Mouse (Mus musculus): Measurements from ENCODE around the gene Eif1b. TPM values are rescaled to one million over a fixed set of nuclear protein-coding genes. Genes with fewer than 3 reads are reported as not detected.
A peak's percentile ranks its signal among the peaks of the same experiment; 100 is the strongest.

The Eif1b gene
- polyA plus RNA-seq (2016; fragmentation: Nextera tagmentation; extraction: Ambion mirVana), result 202 and 220 TPM in 2 replicates

GRCm38 (mm10) chr9:120492010-120492399 is at the start of gene Eif1b:
TSS of gene Eif1b (plus strand) at chr9:120492232.
- Histone ChIP-seq H3K4me3 (peak within 1 kb of the TSS; percentile 98), H3K27ac (replicated peaks) (peak within 1 kb of the TSS; percentile 97), H3K9me3 (no peaks in the 10 kb centered on the region), H3K36me3 (replicated peaks) (peaks cover 29% of the 10 kb centered on the region), H3K27me3 (replicated peaks; ENCODE audit: low read depth, poor library complexity, severe bottlenecking) (no peaks in the 10 kb centered on the region), H3K4me1 (peaks cover 20% of the 10 kb centered on the region)
- 4% methylated on average over 19 of the region's 19 CpGs for WGBS
- DNase-seq (ENCODE audit: low spot score), result no peak

DNA sequence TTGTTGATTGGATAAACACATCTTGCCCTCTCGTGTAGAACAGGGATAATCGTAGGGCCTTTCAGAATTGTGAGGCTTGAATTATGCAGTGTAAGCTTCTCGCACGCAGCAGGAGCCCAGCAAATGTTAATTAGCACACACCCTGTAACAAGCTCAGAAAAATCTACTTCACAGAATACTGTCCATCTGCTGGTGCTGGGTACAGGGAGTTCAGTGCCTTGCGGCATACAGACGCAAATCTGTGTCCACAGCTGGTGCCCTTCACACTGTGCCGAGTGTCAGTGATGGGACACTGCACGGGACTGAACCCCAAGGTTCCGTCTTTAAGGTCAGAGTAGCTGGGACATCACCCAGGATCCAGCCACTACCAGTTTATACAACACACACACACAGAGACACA is 47.4 kb upstream of the Eif1b start:
- WGBS, result 87% methylated on average over 9 of the region's 9 CpGs
- no peak overlapping the region for H3K27ac ChIP-seq (replicated peaks)
- no peaks in the 10 kb centered on the region for H3K36me3 ChIP-seq (replicated peaks)
- 0 out of 2 replicates have a peak, but pooled peaks cover 7% of the 10 kb centered on the region for H3K9me3 ChIP-seq
- no peak for DNase-seq (ENCODE audit: low spot score)
- H3K27me3 ChIP-seq (replicated peaks; ENCODE audit: low read depth, poor library complexity, severe bottlenecking), result no peaks in the 10 kb centered on the region
- H3K4me1 ChIP-seq, result 0 out of 2 replicates have a peak, but pooled peaks cover under 1% of the 10 kb centered on the region
- H3K4me3 ChIP-seq, result no peak overlapping the region

DNA sequence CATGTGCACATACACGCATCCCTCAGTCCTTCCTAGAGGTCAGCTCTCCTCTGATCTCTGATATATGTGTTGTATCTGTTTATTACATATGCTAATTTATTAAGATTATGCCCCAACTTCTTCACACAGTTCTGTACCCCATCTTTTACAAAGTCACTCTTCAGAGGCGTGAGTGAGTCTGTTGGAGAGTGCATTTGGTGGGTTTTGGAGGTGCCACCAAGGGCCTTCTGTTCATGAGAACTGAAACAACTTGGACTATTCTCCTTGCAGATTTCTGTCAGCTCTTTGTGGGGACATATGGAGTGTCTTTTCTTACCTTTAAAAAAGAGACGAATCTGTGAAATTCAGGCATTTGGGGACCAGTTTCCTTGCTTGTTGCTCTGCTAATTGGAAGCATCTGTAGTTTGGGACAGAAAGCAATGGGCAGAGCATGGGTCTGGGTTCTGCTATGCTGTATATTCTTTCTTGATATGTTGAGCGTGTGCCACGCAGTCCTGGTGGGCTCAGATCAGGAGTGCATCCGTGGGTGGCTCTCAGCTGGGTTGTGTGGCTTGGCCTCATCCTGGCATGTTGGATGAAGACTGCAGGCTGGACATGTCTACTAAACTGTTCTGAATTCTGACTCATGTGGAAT is 42.2 kb upstream of the Eif1b start:
- H3K9me3 ChIP-seq, result no peaks in the 10 kb centered on the region
- DNase-seq (ENCODE audit: low spot score), result no peak
- H3K4me3 ChIP-seq, result no peak overlapping the region
- H3K27ac ChIP-seq (replicated peaks), result no peak overlapping the region
- no peaks in the 10 kb centered on the region for H3K27me3 ChIP-seq (replicated peaks; ENCODE audit: low read depth, poor library complexity, severe bottlenecking)
- no peaks in the 10 kb centered on the region for H3K36me3 ChIP-seq (replicated peaks)
- peaks cover 8% of the 10 kb centered on the region; the same call in 1 of the 2 replicates for H3K4me1 ChIP-seq
- WGBS, result 78% methylated on average over 6 of the region's 6 CpGs

GRCm38 (mm10) chr9:120455768-120456655 is 36.0 kb upstream of the Eif1b start:
- Histone ChIP-seq H3K4me3 (0 out of 2 replicates have a peak overlapping the region, but pooled peaks have one; percentile 23), H3K9me3 (no peaks in the 10 kb centered on the region), H3K36me3 (replicated peaks) (no peaks in the 10 kb centered on the region), H3K4me1 (peaks cover 23% of the 10 kb centered on the region), H3K27ac (replicated peaks) (peak overlapping the region; percentile 86), H3K27me3 (replicated peaks; ENCODE audit: low read depth, poor library complexity, severe bottlenecking) (no peaks in the 10 kb centered on the region)
- WGBS, result 12% methylated on average over 9 of the region's 9 CpGs
- DNase-seq (ENCODE audit: low spot score), result peak; percentile 73

DNA sequence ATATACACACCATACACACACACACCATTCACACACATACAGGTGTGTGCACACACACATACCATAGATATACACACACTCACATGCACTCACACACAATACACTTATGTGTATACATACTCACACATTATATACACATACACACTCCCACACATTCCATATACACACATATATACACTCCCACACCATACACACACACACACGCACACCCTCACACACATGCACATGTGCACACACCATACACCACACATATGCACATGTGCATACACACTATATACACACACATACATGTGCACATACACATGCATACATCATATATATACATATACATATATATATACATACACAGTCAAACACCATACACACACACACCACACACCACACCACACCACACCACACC is 21.6 kb upstream of the Eif1b start:
- H3K9me3 ChIP-seq, result no peaks in the 10 kb centered on the region
- 95% methylated on average over 1 of the region's 1 CpGs for WGBS
- peaks cover 6% of the 10 kb centered on the region for H3K4me1 ChIP-seq
- no peak for DNase-seq (ENCODE audit: low spot score)
- no peak overlapping the region for H3K4me3 ChIP-seq
- H3K27me3 ChIP-seq (replicated peaks; ENCODE audit: low read depth, poor library complexity, severe bottlenecking), result no peaks in the 10 kb centered on the region
- H3K27ac ChIP-seq (replicated peaks), result no peak overlapping the region
- no peaks in the 10 kb centered on the region for H3K36me3 ChIP-seq (replicated peaks)

GRCm38 (mm10) chr9:120481644-120482043 is 10.4 kb upstream of the Eif1b start:
- H3K4me3 ChIP-seq, result no peak overlapping the region
- 0 out of 2 replicates have a peak, but pooled peaks cover 4% of the 10 kb centered on the region for H3K4me1 ChIP-seq
- no peak for DNase-seq (ENCODE audit: low spot score)
- H3K36me3 ChIP-seq (replicated peaks), result no peaks in the 10 kb centered on the region
- WGBS, result 81% methylated on average over 3 of the region's 3 CpGs
- H3K27me3 ChIP-seq (replicated peaks; ENCODE audit: low read depth, poor library complexity, severe bottlenecking), result no peaks in the 10 kb centered on the region
- H3K9me3 ChIP-seq, result no peaks in the 10 kb centered on the region
- H3K27ac ChIP-seq (replicated peaks), result no peak overlapping the region

DNA sequence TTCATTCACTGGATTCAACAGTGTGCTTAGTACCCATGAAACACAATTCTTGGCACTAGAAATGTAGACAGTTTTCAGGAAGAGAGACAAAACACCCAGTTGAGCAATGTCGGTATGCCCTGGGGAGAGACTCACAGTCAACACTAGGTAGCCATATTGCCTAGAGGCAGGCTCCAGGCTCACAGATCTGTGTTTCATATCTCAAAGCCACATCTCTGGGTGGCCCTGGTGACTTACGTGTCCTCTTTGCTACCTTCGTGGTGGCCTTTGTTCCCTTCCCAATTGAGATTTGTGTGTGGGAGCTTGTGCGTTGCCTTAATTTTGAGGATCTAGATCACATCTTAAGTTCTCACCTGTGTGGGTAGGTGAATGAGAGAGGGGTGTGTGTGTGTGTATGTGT is 9.7 kb upstream of the Eif1b start:
- no peak for DNase-seq (ENCODE audit: low spot score)
- 0 out of 2 replicates have a peak, but pooled peaks cover 4% of the 10 kb centered on the region for H3K4me1 ChIP-seq
- no peaks in the 10 kb centered on the region for H3K27me3 ChIP-seq (replicated peaks; ENCODE audit: low read depth, poor library complexity, severe bottlenecking)
- no peaks in the 10 kb centered on the region for H3K36me3 ChIP-seq (replicated peaks)
- no peak overlapping the region for H3K27ac ChIP-seq (replicated peaks)
- no peak overlapping the region for H3K4me3 ChIP-seq
- H3K9me3 ChIP-seq, result no peaks in the 10 kb centered on the region
- 93% methylated on average over 4 of the region's 4 CpGs for WGBS

GRCm38 (mm10) chr9:120483101-120483500 is 8.9 kb upstream of the Eif1b start:
- H3K27ac ChIP-seq (replicated peaks), result no peak overlapping the region
- 79% methylated on average over 8 of the region's 8 CpGs for WGBS
- no peaks in the 10 kb centered on the region for H3K9me3 ChIP-seq
- no peak overlapping the region for H3K4me3 ChIP-seq
- no peak for DNase-seq (ENCODE audit: low spot score)
- no peaks in the 10 kb centered on the region for H3K36me3 ChIP-seq (replicated peaks)
- H3K27me3 ChIP-seq (replicated peaks; ENCODE audit: low read depth, poor library complexity, severe bottlenecking), result no peaks in the 10 kb centered on the region
- 0 out of 2 replicates have a peak, but pooled peaks cover 3% of the 10 kb centered on the region for H3K4me1 ChIP-seq

- no peaks in the 10 kb centered on the region for H3K9me3 ChIP-seq
- H3K27ac ChIP-seq (replicated peaks), result no peak overlapping the region
- peaks cover 4% of the 10 kb centered on the region; the same call in 1 of the 2 replicates for H3K4me1 ChIP-seq
- H3K36me3 ChIP-seq (replicated peaks), result no peaks in the 10 kb centered on the region
- DNase-seq (ENCODE audit: low spot score), result no peak
- no peaks in the 10 kb centered on the region for H3K27me3 ChIP-seq (replicated peaks; ENCODE audit: low read depth, poor library complexity, severe bottlenecking)
- H3K4me3 ChIP-seq, result no peak overlapping the region
- 88% methylated on average over 8 of the region's 8 CpGs for WGBS
Measured at GRCm38 (mm10) chr9:120487076-120487475, 5.0 kb upstream of the Eif1b start.

DNA sequence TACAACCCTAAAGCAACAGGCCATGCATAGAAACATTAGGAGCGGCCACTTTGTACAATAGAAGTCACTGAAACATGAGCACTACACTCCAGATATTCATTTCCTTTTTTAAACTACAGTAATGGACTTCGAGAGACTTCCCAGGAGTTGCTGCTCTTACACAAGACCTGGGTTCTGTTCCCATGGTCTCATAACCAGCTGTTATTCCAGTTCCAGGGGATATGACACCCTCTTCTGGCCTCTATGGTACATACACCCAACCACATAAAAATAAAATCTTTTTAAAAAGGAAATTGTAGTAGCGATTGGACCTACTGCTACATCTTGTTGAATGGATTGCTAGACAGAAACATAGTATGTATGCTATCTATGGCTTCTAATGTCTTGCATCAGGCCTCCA is 523 bp upstream of the Eif1b start:
- Histone ChIP-seq H3K4me1 (peaks cover 20% of the 10 kb centered on the region), H3K9me3 (no peaks in the 10 kb centered on the region), H3K27me3 (replicated peaks; ENCODE audit: low read depth, poor library complexity, severe bottlenecking) (no peaks in the 10 kb centered on the region), H3K4me3 (peak overlapping the region; percentile 98), H3K27ac (replicated peaks) (peak overlapping the region; percentile 97; the same call in 1 of the 2 replicates), H3K36me3 (replicated peaks) (peaks cover 26% of the 10 kb centered on the region)
- WGBS, result 83% methylated on average over 3 of the region's 3 CpGs
- DNase-seq (ENCODE audit: low spot score), result no peak

- H3K9me3 ChIP-seq, result no peaks in the 10 kb centered on the region
- DNase-seq (ENCODE audit: low spot score), result peak; percentile 87
- H3K4me3 ChIP-seq, result peak overlapping the region; percentile 98
- peak overlapping the region; percentile 97 for H3K27ac ChIP-seq (replicated peaks)
- H3K4me1 ChIP-seq, result peaks cover 20% of the 10 kb centered on the region
- peaks cover 34% of the 10 kb centered on the region for H3K36me3 ChIP-seq (replicated peaks)
- no peaks in the 10 kb centered on the region for H3K27me3 ChIP-seq (replicated peaks; ENCODE audit: low read depth, poor library complexity, severe bottlenecking)
- WGBS, result under 1% methylated on average over 97 of the region's 97 CpGs
Measured at GRCm38 (mm10) chr9:120492400-120493351, 644 bp downstream of the Eif1b start.

DNA sequence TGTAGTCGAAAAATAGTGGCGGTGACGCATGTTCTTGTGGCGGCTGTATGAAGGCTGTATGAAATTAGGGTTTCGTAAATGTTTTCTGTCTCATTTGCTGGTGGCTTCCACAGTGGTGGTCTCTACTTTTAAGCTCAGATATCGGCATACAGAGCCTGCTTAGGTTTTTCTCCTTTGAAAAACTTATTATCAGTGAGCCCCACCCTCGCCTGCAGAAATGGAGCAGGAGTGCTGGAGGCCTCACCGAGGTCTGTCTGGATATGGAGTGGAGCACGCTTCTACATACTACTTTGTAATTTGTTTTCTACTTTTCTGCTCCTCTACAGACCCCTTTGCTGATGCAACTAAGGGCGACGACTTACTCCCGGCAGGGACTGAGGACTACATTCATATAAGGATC is 1.7 kb downstream of the Eif1b start:
- no peaks in the 10 kb centered on the region for H3K9me3 ChIP-seq
- H3K4me3 ChIP-seq, result peak overlapping the region; percentile 98
- WGBS, result 86% methylated on average over 12 of the region's 12 CpGs
- no peak for DNase-seq (ENCODE audit: low spot score)
- H3K27ac ChIP-seq (replicated peaks), result peak overlapping the region; percentile 97
- H3K36me3 ChIP-seq (replicated peaks), result peaks cover 34% of the 10 kb centered on the region
- H3K27me3 ChIP-seq (replicated peaks; ENCODE audit: low read depth, poor library complexity, severe bottlenecking), result no peaks in the 10 kb centered on the region
- peaks cover 20% of the 10 kb centered on the region for H3K4me1 ChIP-seq
